Mouse (Mus musculus): ENCODE measurements around the gene Cul1. TPM values are rescaled to one million over a fixed set of nuclear protein-coding genes. Genes with fewer than 3 reads are reported as not detected.

The Cul1 gene
- polyA plus RNA-seq, 2 experiments = 104 to 125 TPM

- Histone ChIP-seq H3K27ac (replicated peaks; ENCODE audit: low read depth, low read length) (no peak overlapping the region), H3K9ac (ENCODE audit: low read depth, low read length, severe bottlenecking) (no peak overlapping the region), H3K9me3 (ENCODE audit: control insufficient read depth, low read length) (no peaks in the 10 kb centered on the region), H3K4me1 (ENCODE audit: control insufficient read depth, insufficient read depth, low read length) (no peaks in the 10 kb centered on the region), H3K36me3 (ENCODE audit: control insufficient read depth, insufficient read depth, low read length) (peaks cover 95% of the 10 kb centered on the region), H3K27me3 (ENCODE audit: control insufficient read depth, insufficient read depth, low read length) (no peaks in the 10 kb centered on the region), H3K4me3 (replicated peaks; ENCODE audit: low read length) (no peak overlapping the region), H3K4me2 (replicated peaks; ENCODE audit: low read depth, low read length, severe bottlenecking) (no peak overlapping the region)
- TF ChIP-seq POLR2A (IDR thresholded peaks at IDR 0.05; ENCODE audit: borderline replicate concordance, extremely low read depth, insufficient read depth, insufficient read length) = no peak
- 90% methylated on average over 2 of the region's 2 CpGs for WGBS
- DNase-seq (ENCODE audit: low spot score) (no peak), ATAC-seq (ENCODE audit: low FRiP score, low read depth) (no peak)
Observed at GRCm38 (mm10) chr6:47527129-47527528, 73.9 kb downstream of the Cul1 start.

- H3K27me3 ChIP-seq (ENCODE audit: control insufficient read depth, insufficient read depth, low read length) = no peaks in the 10 kb centered on the region
- H3K36me3 ChIP-seq (ENCODE audit: control insufficient read depth, insufficient read depth, low read length) = peaks cover 96% of the 10 kb centered on the region
- H3K9ac ChIP-seq (ENCODE audit: low read depth, low read length, severe bottlenecking) = no peak overlapping the region
- DNase-seq (ENCODE audit: low spot score) (no peak), ATAC-seq (ENCODE audit: low FRiP score, low read depth) (no peak)
- no peaks in the 10 kb centered on the region for H3K9me3 ChIP-seq (ENCODE audit: control insufficient read depth, low read length)
- H3K4me2 ChIP-seq (replicated peaks; ENCODE audit: low read depth, low read length, severe bottlenecking) = no peak overlapping the region
- H3K27ac ChIP-seq (replicated peaks; ENCODE audit: low read depth, low read length) = no peak overlapping the region
- 75% methylated on average over 1 of the region's 1 CpGs for WGBS
- H3K4me1 ChIP-seq (ENCODE audit: control insufficient read depth, insufficient read depth, low read length) = no peaks in the 10 kb centered on the region
- H3K4me3 ChIP-seq (replicated peaks; ENCODE audit: low read length) = no peak overlapping the region
- TF ChIP-seq POLR2A (IDR thresholded peaks at IDR 0.05; ENCODE audit: borderline replicate concordance, extremely low read depth, insufficient read depth, insufficient read length) = no peak
Observed at GRCm38 (mm10) chr6:47527655-47528054, 74.5 kb downstream of the Cul1 start.

- WGBS = 73% methylated on average over 1 of the region's 1 CpGs
- H3K27ac ChIP-seq (replicated peaks; ENCODE audit: low read depth, low read length) = no peak overlapping the region
Observed at GRCm38 (mm10) chr6:47532547-47532946, 79.3 kb downstream of the Cul1 start.

GRCm38 (mm10) chr6:47535333-47535732 lies 82.1 kb downstream of the Cul1 start:
- H3K4me1 ChIP-seq (ENCODE audit: control insufficient read depth, insufficient read depth, low read length) = no peaks in the 10 kb centered on the region
- H3K4me2 ChIP-seq (replicated peaks; ENCODE audit: low read depth, low read length, severe bottlenecking) = no peak overlapping the region
- no peak for TF ChIP-seq POLR2A (IDR thresholded peaks at IDR 0.05; ENCODE audit: borderline replicate concordance, extremely low read depth, insufficient read depth, insufficient read length)
- DNase-seq (ENCODE audit: low spot score) (no peak), ATAC-seq (ENCODE audit: low FRiP score, low read depth) (no peak)
- no peak overlapping the region for H3K27ac ChIP-seq (replicated peaks; ENCODE audit: low read depth, low read length)
- no peak overlapping the region for H3K9ac ChIP-seq (ENCODE audit: low read depth, low read length, severe bottlenecking)
- no peaks in the 10 kb centered on the region for H3K27me3 ChIP-seq (ENCODE audit: control insufficient read depth, insufficient read depth, low read length)
- WGBS = 91% methylated on average over 5 of the region's 5 CpGs
- no peak overlapping the region for H3K4me3 ChIP-seq (replicated peaks; ENCODE audit: low read length)
- H3K36me3 ChIP-seq (ENCODE audit: control insufficient read depth, insufficient read depth, low read length) = peaks cover 61% of the 10 kb centered on the region
- H3K9me3 ChIP-seq (ENCODE audit: control insufficient read depth, low read length) = no peaks in the 10 kb centered on the region

More at GRCm38 (mm10) chr6:47532547-47532946, 79.3 kb downstream of the Cul1 start:
- no peaks in the 10 kb centered on the region for H3K4me1 ChIP-seq (ENCODE audit: control insufficient read depth, insufficient read depth, low read length)
- no peak for TF ChIP-seq POLR2A (IDR thresholded peaks at IDR 0.05; ENCODE audit: borderline replicate concordance, extremely low read depth, insufficient read depth, insufficient read length)
- no peak overlapping the region for H3K9ac ChIP-seq (ENCODE audit: low read depth, low read length, severe bottlenecking)
- no peak overlapping the region for H3K4me2 ChIP-seq (replicated peaks; ENCODE audit: low read depth, low read length, severe bottlenecking)
- no peak for DNase-seq (ENCODE audit: low spot score)
- H3K4me3 ChIP-seq (replicated peaks; ENCODE audit: low read length) = no peak overlapping the region
- no peaks in the 10 kb centered on the region for H3K9me3 ChIP-seq (ENCODE audit: control insufficient read depth, low read length)
- H3K36me3 ChIP-seq (ENCODE audit: control insufficient read depth, insufficient read depth, low read length) = peaks cover 86% of the 10 kb centered on the region
- no peak for ATAC-seq (ENCODE audit: low FRiP score, low read depth)
- H3K27me3 ChIP-seq (ENCODE audit: control insufficient read depth, insufficient read depth, low read length) = no peaks in the 10 kb centered on the region

- H3K4me1 ChIP-seq (ENCODE audit: control insufficient read depth, insufficient read depth, low read length) = no peaks in the 10 kb centered on the region
- ATAC-seq (ENCODE audit: low FRiP score, low read depth) = no peak
- H3K4me2 ChIP-seq (replicated peaks; ENCODE audit: low read depth, low read length, severe bottlenecking) = no peak overlapping the region
- no peaks in the 10 kb centered on the region for H3K27me3 ChIP-seq (ENCODE audit: control insufficient read depth, insufficient read depth, low read length)
- H3K36me3 ChIP-seq (ENCODE audit: control insufficient read depth, insufficient read depth, low read length) = peaks cover 69% of the 10 kb centered on the region
- H3K9ac ChIP-seq (ENCODE audit: low read depth, low read length, severe bottlenecking) = no peak overlapping the region
- H3K9me3 ChIP-seq (ENCODE audit: control insufficient read depth, low read length) = no peaks in the 10 kb centered on the region
- no peak for TF ChIP-seq POLR2A (IDR thresholded peaks at IDR 0.05; ENCODE audit: borderline replicate concordance, extremely low read depth, insufficient read depth, insufficient read length)
- 94% methylated on average over 4 of the region's 4 CpGs for WGBS
- no peak for DNase-seq (ENCODE audit: low spot score)
- no peak overlapping the region for H3K4me3 ChIP-seq (replicated peaks; ENCODE audit: low read length)
- no peak overlapping the region for H3K27ac ChIP-seq (replicated peaks; ENCODE audit: low read depth, low read length)
Observed at GRCm38 (mm10) chr6:47552280-47552679, 99.1 kb downstream of the Cul1 start.

- Histone ChIP-seq H3K9me3 (ENCODE audit: control insufficient read depth, low read length) (no peaks in the 10 kb centered on the region), H3K9ac (ENCODE audit: low read depth, low read length, severe bottlenecking) (no peak overlapping the region), H3K27ac (replicated peaks; ENCODE audit: low read depth, low read length) (no peak overlapping the region), H3K4me3 (replicated peaks; ENCODE audit: low read length) (no peak overlapping the region), H3K36me3 (ENCODE audit: control insufficient read depth, insufficient read depth, low read length) (peaks cover 48% of the 10 kb centered on the region), H3K27me3 (ENCODE audit: control insufficient read depth, insufficient read depth, low read length) (no peaks in the 10 kb centered on the region), H3K4me2 (replicated peaks; ENCODE audit: low read depth, low read length, severe bottlenecking) (no peak overlapping the region), H3K4me1 (ENCODE audit: control insufficient read depth, insufficient read depth, low read length) (no peaks in the 10 kb centered on the region)
- TF ChIP-seq POLR2A (IDR thresholded peaks at IDR 0.05; ENCODE audit: borderline replicate concordance, extremely low read depth, insufficient read depth, insufficient read length) = no peak
- 89% methylated on average over 2 of the region's 2 CpGs for WGBS
- DNase-seq (ENCODE audit: low spot score) (no peak), ATAC-seq (ENCODE audit: low FRiP score, low read depth) (no peak)
Observed at GRCm38 (mm10) chr6:47559287-47559686, 106.1 kb downstream of the Cul1 start.

All from limb, embryonic 14.5 days (tissue).